Mouse (Mus musculus) liver, adult 2 months (tissue): ENCODE measurements around the gene Rpl36a.

Experiments
- CTCF ChIP-seq: fragments of 200-500 bp; IDR thresholded peaks from 2 replicates; pipeline ENCODE4 v1.5.1; 2011; ENCODE audit warnings: low read depth, low read length, control low read depth
- POLR2A ChIP-seq: fragments of 200-500 bp; IDR thresholded peaks from 2 replicates; pipeline ENCODE4 v1.6.1; 2011; ENCODE audit warnings: low read length, control low read depth; ENCODE audit not compliant: insufficient read depth; ENCODE audit errors: extremely low read depth

GRCm38 (mm10) chrX:134588261-134588660 is 2.8 kb downstream of the Rpl36a start:
- TF ChIP-seq POLR2A, result no peak
- no peak for TF ChIP-seq CTCF
